Mouse (Mus musculus) liver, adult (tissue): ENCODE data around the gene Creb3l1.
A peak's percentile ranks its signal among the peaks of the same experiment; 100 is the strongest.

Source experiments
- GATA4 ChIP-seq: IDR thresholded peaks from 2 replicates; pipeline ENCODE4 v1.6.1; 2014; ENCODE audit warnings: mild to moderate bottlenecking, low read length; ENCODE audit not compliant: insufficient replicate concordance

Creb3l1 gene

GRCm38 (mm10) chr2:91950275-91951085 lies 73.8 kb downstream of the Creb3l1 start:
- no peak for TF ChIP-seq GATA4

GRCm38 (mm10) chr2:91949411-91950274 lies 74.7 kb downstream of the Creb3l1 start:
- no peak for TF ChIP-seq GATA4

- TF ChIP-seq GATA4, result no peak
Observed at GRCm38 (mm10) chr2:91948792-91949241, 75.5 kb downstream of the Creb3l1 start.

GRCm38 (mm10) chr2:91948151-91948509 lies 76.2 kb downstream of the Creb3l1 start:
- TF ChIP-seq GATA4, result peak; percentile 89; the same call in 1 of the 2 replicates

- no peak for TF ChIP-seq GATA4
Observed at GRCm38 (mm10) chr2:91947397-91948150, 76.7 kb downstream of the Creb3l1 start.

GRCm38 (mm10) chr2:91946836-91947235 lies 77.5 kb downstream of the Creb3l1 start:
- TF ChIP-seq GATA4, result no peak

GRCm38 (mm10) chr2:91945483-91945882 lies 78.8 kb downstream of the Creb3l1 start, which contains the start of gene Gm9821:
Gm9821 (plus strand) TSS chr2:91945703.
- TF ChIP-seq GATA4, result no peak

- TF ChIP-seq GATA4, result no peak
Observed at GRCm38 (mm10) chr2:91944170-91944950, 79.9 kb downstream of the Creb3l1 start.

GRCm38 (mm10) chr2:91942356-91942755 lies 81.9 kb downstream of the Creb3l1 start:
- no peak for TF ChIP-seq GATA4

- TF ChIP-seq GATA4, result no peak
Observed at GRCm38 (mm10) chr2:91939303-91939935, 84.9 kb downstream of the Creb3l1 start.

- TF ChIP-seq GATA4, result no peak
Observed at GRCm38 (mm10) chr2:91936154-91936553, 88.1 kb downstream of the Creb3l1 start.

- no peak for TF ChIP-seq GATA4
Observed at GRCm38 (mm10) chr2:91934826-91935525, 89.3 kb downstream of the Creb3l1 start.

GRCm38 (mm10) chr2:91934016-91934415 lies 90.3 kb downstream of the Creb3l1 start:
- TF ChIP-seq GATA4, result no peak
